Mouse (Mus musculus) cerebellum, postnatal 10 days (tissue): Measurements from ENCODE around the gene Trappc2l.
A peak's percentile ranks its signal among the peaks of the same experiment; 100 is the strongest.

Experiments
- DNase-seq, 2 experiments: peaks; one replicate each; pipeline ENCODE4 v3.0.0; 2021; ENCODE audit warnings: mixed read lengths in 2 of 2

Gene Trappc2l

GRCm38 (mm10) chr8:122658807-122659160 is 47.3 kb downstream of the Trappc2l start:
- DNase-seq, result no peak

- peak in 1 of 2 experiments; percentile 46 for DNase-seq
Observed at GRCm38 (mm10) chr8:122660022-122660421, 48.6 kb downstream of the Trappc2l start.

- peak; percentile 86 to 93 for DNase-seq
Observed at GRCm38 (mm10) chr8:122661138-122661537, 49.7 kb downstream of the Trappc2l start.

GRCm38 (mm10) chr8:122661894-122662293 is 50.5 kb downstream of the Trappc2l start:
- no peak for DNase-seq

GRCm38 (mm10) chr8:122663106-122663505 is 51.7 kb downstream of the Trappc2l start:
- DNase-seq, result peak; percentile 57 to 62

GRCm38 (mm10) chr8:122663670-122664069 is 52.2 kb downstream of the Trappc2l start:
- no peak for DNase-seq

- DNase-seq, result peak; percentile 80 to 85
Observed at GRCm38 (mm10) chr8:122665221-122665620, 53.8 kb downstream of the Trappc2l start.

- DNase-seq, result peak; percentile 96
Observed at GRCm38 (mm10) chr8:122665667-122666316, 54.4 kb downstream of the Trappc2l start.
